Mouse (Mus musculus): ENCODE measurements around the gene Kansl1l.

GRCm38 (mm10) chr1:66839135-66839534 lies 21.8 kb upstream of the Kansl1l start:
- no peak for TF ChIP-seq CTCF (IDR thresholded peaks at IDR 0.05; ENCODE audit: insufficient read depth, low read depth, low read length)
- no peak for TF ChIP-seq POLR2A (IDR thresholded peaks at IDR 0.05; ENCODE audit: insufficient read depth, low read depth, low read length)

Measured in olfactory bulb, adult 2 months (tissue).